Mouse (Mus musculus): ENCODE results near the gene Gm10647.

DNA sequence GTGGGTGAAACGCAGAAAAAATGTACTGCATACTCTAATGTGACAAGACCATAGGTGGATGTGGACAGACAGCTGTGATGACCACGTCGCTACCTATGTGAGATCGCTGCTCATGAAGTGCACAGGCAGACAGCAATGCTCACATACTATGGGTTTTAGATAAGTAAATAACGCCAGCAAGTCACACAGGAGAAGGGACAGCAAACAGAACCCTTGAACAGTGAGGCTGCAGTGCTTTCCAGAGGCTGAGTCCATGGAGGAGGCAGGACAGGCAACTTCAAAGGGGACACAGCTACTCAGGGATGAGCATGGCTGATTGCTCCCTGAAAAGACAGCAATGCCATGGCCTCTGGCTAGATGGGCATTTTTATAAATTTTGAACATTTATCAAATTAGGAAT is 50.0 kb downstream of the Gm10647 start:
- no peak for TF ChIP-seq CTCF (IDR thresholded peaks at IDR 0.05; ENCODE audit: insufficient read depth, low read depth, low read length)
- no peak for TF ChIP-seq POLR2A (IDR thresholded peaks at IDR 0.05; ENCODE audit: insufficient read depth, low read depth, low read length)
